Mouse (Mus musculus) forebrain, postnatal 0 days (tissue): ENCODE measurements around the gene Nr6a1. TPM values are rescaled to one million over a fixed set of nuclear protein-coding genes. Genes with fewer than 3 reads are reported as not detected.
A peak's percentile ranks its signal among the peaks of the same experiment; 100 is the strongest.

Experiments
- ATAC-seq: fragments of 200-750 bp; cut with Nextera tagmentation; 2 replicates; pipeline ENCODE4 v1.8.0; 2017; ENCODE audit warnings: mild to moderate bottlenecking, moderate library complexity
- DNase-seq: peaks from one replicate; pipeline ENCODE4 v3.0.0-alpha.2; 2015
- H3K27ac ChIP-seq: fragments of 300-500 bp; sonication (generic); 2 replicates; pipeline ENCODE4 v1.5.1; 2014; ENCODE audit warnings: low read depth, mild to moderate bottlenecking, antibody characterized with exemption, low read length, moderate library complexity, mixed read lengths
- H3K27me3 ChIP-seq: fragments of 300-500 bp; sonication (generic); 2 replicates; pipeline ENCODE4 v1.6.1; 2014; ENCODE audit warnings: mild to moderate bottlenecking, low read length, mixed read lengths; ENCODE audit not compliant: insufficient read depth
- H3K36me3 ChIP-seq: fragments of 300-500 bp; sonication (generic); 2 replicates; pipeline ENCODE4 v1.6.1; 2014; ENCODE audit warnings: mild to moderate bottlenecking, moderate library complexity; ENCODE audit not compliant: insufficient read depth
- H3K4me1 ChIP-seq: fragments of 300-500 bp; sonication (generic); 2 replicates; pipeline ENCODE4 v1.6.1; 2014; ENCODE audit warnings: antibody characterized with exemption; ENCODE audit not compliant: insufficient read depth
- H3K4me2 ChIP-seq: fragments of 300-500 bp; sonication (generic); 2 replicates; pipeline ENCODE4 v1.6.1; 2014; ENCODE audit warnings: low read depth, mild to moderate bottlenecking, moderate library complexity
- H3K4me3 ChIP-seq: fragments of 300-500 bp; sonication (generic); 2 replicates; pipeline ENCODE4 v1.5.1; 2014; ENCODE audit warnings: low read depth, low read length, mixed read lengths
- H3K9ac ChIP-seq: fragments of 300-500 bp; sonication (generic); 2 replicates; pipeline ENCODE4 v1.6.1; 2014; ENCODE audit warnings: mild to moderate bottlenecking
- H3K9me3 ChIP-seq: fragments of 300-500 bp; sonication (generic); 2 replicates; pipeline ENCODE4 v1.6.1; 2016; ENCODE audit warnings: low read length
- CTCF ChIP-seq: sonication (generic); IDR thresholded peaks from 2 replicates; pipeline ENCODE4 v1.5.1; 2016; ENCODE audit warnings: antibody characterized with exemption, control low read depth, low read depth
- WGBS: fragments of 180-500 bp; shearing (Covaris S2); extraction: QIAGEN DNeasy Blood & Tissue Kit; methylation state at CpG from one replicate; pipeline ENCODE4 v1.1.7; 2014; 5-methylcytosine and 5-hydroxymethylcytosine counted together
- polyA plus RNA-seq: library from polyadenylated mRNA; unstranded; fragments of >200 nt; fragmentation: Nextera tagmentation; extraction: Ambion mirVana; gene quantifications from 2 replicates; pipeline ENCODE4 v1.2.1, GENCODE M21; 2015
- total RNA-seq: library from RNA; depleted of rRNA; stranded (reverse); fragments of >200 nt; gene quantifications from 2 replicates; pipeline ENCODE4 v1.2.3, GENCODE M21; 2014

Gene Nr6a1
- total and polyA plus RNA-seq, 2 experiments from 2014 or later = 0.48 to 4.6 TPM

DNA sequence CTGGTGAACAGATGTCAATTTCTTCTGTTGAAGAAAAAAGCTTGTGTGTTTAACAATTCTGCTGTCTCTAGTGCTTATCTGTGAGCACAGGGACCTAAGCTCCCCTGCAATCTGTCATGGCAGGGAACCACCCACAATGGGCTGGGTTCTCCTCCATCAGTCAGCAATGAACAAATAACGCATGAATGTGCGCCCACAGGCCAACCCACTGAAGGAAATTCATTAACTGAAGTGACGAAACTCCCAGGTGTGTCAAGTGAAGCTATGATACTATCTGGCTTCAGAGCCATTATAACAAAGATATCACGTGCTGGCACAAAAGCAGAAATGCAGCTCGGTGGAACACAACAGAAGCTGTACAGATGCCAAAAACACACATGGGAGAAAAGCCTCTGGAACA lies 42.6 kb upstream of the Nr6a1 start:
- ATAC-seq (no peak), DNase-seq (no peak)
- 80% methylated on average over 5 of the region's 5 CpGs for WGBS
- H3K9ac ChIP-seq = no peak overlapping the region
- no peaks in the 10 kb centered on the region for H3K4me1 ChIP-seq
- no peaks in the 10 kb centered on the region for H3K27me3 ChIP-seq
- H3K9me3 ChIP-seq = no peaks in the 10 kb centered on the region
- H3K4me2 ChIP-seq = no peak overlapping the region
- H3K36me3 ChIP-seq = no peaks in the 10 kb centered on the region
- TF ChIP-seq CTCF = no peak
- no peak overlapping the region for H3K4me3 ChIP-seq
- no peak overlapping the region for H3K27ac ChIP-seq

DNA sequence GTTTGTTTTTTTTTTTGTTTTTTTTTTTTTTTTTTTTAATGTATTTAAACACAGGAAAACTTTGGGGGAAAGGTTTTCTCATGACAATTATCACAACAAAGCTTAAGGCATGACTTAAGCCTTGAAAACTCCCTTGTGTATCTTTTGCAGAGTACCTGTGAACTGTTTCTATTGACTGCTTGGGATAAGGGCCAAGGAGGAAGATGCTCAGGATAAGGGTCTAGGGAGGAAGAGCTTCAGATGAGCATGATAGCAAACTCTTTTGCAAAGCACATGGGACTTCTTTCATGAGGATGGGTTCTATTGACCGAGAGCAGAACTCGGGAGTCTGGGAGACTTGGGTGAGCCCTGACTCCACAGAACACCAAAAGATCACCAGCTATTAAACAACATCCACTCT lies 42.2 kb upstream of the Nr6a1 start:
- ATAC-seq = no peak
- no peak overlapping the region for H3K4me2 ChIP-seq
- H3K9me3 ChIP-seq = no peaks in the 10 kb centered on the region
- H3K36me3 ChIP-seq = no peaks in the 10 kb centered on the region
- no peak overlapping the region for H3K9ac ChIP-seq
- no peak for DNase-seq
- no peak for TF ChIP-seq CTCF
- H3K27me3 ChIP-seq = no peaks in the 10 kb centered on the region
- H3K4me1 ChIP-seq = no peaks in the 10 kb centered on the region
- no peak overlapping the region for H3K27ac ChIP-seq
- 92% methylated on average over 2 of the region's 2 CpGs for WGBS
- no peak overlapping the region for H3K4me3 ChIP-seq

DNA sequence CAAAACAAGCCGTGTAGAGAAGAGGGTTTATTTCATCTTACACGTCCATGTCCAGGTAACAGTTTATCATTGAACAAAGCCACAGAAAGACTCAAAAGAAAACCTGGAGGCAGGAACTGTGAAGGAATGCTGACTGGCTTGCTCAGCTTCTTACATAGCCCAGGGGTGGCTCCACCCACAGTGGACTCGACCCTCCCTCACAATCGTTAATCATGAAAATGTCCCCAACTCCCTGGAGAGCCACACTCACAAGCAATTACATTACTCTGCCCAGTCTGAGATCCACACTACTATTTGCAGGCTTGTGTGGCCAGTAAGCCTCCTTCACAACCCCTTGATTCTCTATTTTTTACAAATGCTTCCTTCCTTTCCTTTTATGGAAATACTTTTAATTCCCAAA lies 36.7 kb upstream of the Nr6a1 start:
- ATAC-seq = no peak
- Histone ChIP-seq H3K4me1 (no peaks in the 10 kb centered on the region), H3K9me3 (no peaks in the 10 kb centered on the region), H3K9ac (no peak overlapping the region), H3K4me3 (no peak overlapping the region), H3K27me3 (no peaks in the 10 kb centered on the region), H3K27ac (no peak overlapping the region), H3K4me2 (no peak overlapping the region), H3K36me3 (no peaks in the 10 kb centered on the region)
- no peak for TF ChIP-seq CTCF
- no peak for DNase-seq
- 50% methylated on average over 4 of the region's 4 CpGs for WGBS

DNA sequence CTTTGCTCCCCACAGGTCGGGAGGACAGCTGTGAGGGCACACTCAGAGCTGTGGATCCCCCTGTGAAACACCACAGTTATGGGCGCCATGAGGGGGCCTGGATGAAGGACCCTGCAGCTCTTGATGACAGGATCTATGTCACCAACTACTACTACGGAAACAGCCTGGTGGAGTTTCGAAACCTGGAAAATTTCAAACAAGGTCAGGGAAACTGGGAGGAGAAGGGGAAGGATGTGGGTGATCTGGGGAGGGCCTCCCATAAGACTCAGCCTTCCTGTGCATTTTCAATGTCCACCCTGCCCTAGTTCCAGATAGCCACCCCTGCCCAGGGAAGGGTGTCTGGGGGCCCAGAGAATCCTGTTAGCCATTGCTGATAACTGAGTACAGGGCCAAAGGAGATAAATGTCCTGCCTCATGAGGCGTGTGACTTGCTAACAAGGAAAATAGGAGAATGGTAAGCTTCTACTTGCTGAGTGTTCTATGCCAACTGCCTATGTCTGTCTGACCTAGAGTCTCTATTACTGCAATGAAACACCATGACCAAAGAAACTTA lies 30.3 kb upstream of the Nr6a1 start:
- Histone ChIP-seq H3K4me1 (no peaks in the 10 kb centered on the region), H3K27me3 (no peaks in the 10 kb centered on the region), H3K9ac (no peak overlapping the region), H3K27ac (no peak overlapping the region), H3K36me3 (no peaks in the 10 kb centered on the region), H3K9me3 (no peaks in the 10 kb centered on the region), H3K4me2 (no peak overlapping the region), H3K4me3 (no peak overlapping the region)
- no peak for TF ChIP-seq CTCF
- no peak for DNase-seq
- ATAC-seq = no peak
- 92% methylated on average over 5 of the region's 5 CpGs for WGBS

DNA sequence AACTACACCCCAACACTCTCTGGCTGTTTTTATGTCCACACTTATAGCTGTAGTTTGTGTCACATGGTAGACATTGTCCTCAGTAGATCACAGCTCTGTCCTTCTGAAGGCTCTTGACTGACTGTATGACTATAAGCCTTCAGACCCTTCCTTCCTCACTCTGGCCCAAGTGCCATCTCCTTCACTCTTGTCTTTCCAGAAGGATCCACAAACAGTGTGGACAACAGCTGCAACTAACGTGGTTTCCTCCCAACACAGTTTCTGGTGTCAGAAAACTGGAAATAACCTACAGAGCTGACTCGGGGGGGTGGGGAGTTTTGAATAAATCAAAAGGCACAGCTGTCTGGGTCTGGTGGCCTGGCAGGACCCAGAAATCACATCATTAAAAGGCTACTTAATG lies 28.6 kb upstream of the Nr6a1 start:
- Histone ChIP-seq H3K9me3 (no peaks in the 10 kb centered on the region), H3K4me2 (no peak overlapping the region), H3K9ac (no peak overlapping the region), H3K4me1 (no peaks in the 10 kb centered on the region), H3K27ac (no peak overlapping the region), H3K27me3 (no peaks in the 10 kb centered on the region), H3K36me3 (no peaks in the 10 kb centered on the region), H3K4me3 (no peak overlapping the region)
- 69% methylated on average over 2 of the region's 2 CpGs for WGBS
- TF ChIP-seq CTCF = no peak
- ATAC-seq (no peak), DNase-seq (no peak)

DNA sequence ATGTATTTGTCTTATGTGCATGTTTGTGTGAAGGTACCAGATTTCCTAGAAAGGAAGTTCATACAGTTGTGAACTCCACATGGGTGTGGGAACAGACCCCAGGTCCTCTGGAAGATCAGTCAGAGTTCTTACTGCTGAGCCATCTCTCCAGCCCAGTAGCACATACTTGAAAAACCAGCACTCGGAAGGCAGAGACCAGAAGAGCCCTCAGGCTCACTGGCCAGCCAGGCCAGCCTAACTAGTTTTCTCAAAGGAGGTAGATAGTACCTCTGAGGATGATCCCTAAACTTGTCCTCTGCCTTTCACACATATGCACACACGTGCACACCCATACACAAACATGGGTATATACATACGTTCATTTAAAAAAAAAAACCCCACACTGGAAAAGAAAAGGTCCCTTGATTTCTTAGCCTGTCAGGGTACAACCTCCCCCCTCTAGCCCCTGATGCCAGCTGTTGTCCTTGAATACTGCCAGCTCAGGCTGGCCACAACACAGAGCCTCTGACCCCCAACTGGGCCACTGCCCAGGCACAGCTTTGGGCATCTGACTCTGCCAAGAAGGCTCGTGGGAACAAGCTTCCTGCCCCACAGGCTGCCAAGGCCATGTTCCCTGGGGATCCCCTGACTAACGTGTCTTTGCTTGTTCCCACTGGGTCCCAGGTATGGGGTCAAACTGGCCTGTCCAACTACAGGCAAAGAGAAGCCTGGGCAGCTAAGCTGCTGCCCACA lies 25.8 kb upstream of the Nr6a1 start:
- WGBS = 57% methylated on average over 5 of the region's 5 CpGs
- DNase-seq (peak; percentile 55), ATAC-seq (peak; percentile 49)
- Histone ChIP-seq H3K27me3 (no peaks in the 10 kb centered on the region), H3K9ac (no peak overlapping the region), H3K27ac (no peak overlapping the region), H3K4me2 (no peak overlapping the region), H3K9me3 (no peaks in the 10 kb centered on the region), H3K4me1 (peaks cover 6% of the 10 kb centered on the region; the same call in 1 of the 2 replicates), H3K36me3 (no peaks in the 10 kb centered on the region), H3K4me3 (no peak overlapping the region)
- TF ChIP-seq CTCF = no peak

DNA sequence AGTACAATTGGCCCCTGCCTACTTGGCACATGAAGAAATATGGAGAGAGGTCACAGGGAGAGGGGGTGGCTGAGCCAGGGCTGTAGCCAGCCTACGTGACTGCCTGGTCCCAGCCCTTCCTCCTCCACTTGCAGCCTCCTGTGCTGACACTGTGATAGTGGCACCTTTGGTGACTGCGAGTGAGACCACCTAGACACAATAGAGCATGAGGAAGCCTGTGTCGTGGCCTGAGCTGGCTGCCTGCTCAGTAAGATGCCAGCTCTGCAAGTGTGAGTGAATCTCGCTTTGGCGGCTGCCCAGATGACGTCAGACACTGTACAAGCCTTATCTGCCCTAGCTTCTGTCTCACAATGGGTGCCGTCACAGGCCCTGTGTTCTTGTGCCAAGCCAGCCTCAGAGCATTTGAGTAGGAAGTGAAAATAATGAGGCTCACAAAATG lies 22.8 kb upstream of the Nr6a1 start:
- peak; percentile 95 for ATAC-seq
- WGBS = 26% methylated on average over 7 of the region's 7 CpGs
- DNase-seq = peak; percentile 84
- Histone ChIP-seq H3K4me3 (no peak overlapping the region), H3K4me2 (no peak overlapping the region), H3K9me3 (no peaks in the 10 kb centered on the region), H3K27ac (peak overlapping the region; percentile 67; the same call in 1 of the 2 replicates), H3K27me3 (no peaks in the 10 kb centered on the region), H3K9ac (no peak overlapping the region), H3K36me3 (no peaks in the 10 kb centered on the region), H3K4me1 (peaks cover 6% of the 10 kb centered on the region; the same call in 1 of the 2 replicates)
- TF ChIP-seq CTCF = no peak
